Mouse (Mus musculus): ENCODE measurements around the gene Wdhd1. TPM values are rescaled to one million over a fixed set of nuclear protein-coding genes. Genes with fewer than 3 reads are reported as not detected.
"Not testable (repeated sequence)": the region's sequence is repeated elsewhere in the genome, so short reads cannot be mapped to it uniquely, and the experiment has no call there.

Gene Wdhd1
- total RNA-seq (2021), result 1 to 10 TPM; 4.8 to 5.6 TPM

DNA sequence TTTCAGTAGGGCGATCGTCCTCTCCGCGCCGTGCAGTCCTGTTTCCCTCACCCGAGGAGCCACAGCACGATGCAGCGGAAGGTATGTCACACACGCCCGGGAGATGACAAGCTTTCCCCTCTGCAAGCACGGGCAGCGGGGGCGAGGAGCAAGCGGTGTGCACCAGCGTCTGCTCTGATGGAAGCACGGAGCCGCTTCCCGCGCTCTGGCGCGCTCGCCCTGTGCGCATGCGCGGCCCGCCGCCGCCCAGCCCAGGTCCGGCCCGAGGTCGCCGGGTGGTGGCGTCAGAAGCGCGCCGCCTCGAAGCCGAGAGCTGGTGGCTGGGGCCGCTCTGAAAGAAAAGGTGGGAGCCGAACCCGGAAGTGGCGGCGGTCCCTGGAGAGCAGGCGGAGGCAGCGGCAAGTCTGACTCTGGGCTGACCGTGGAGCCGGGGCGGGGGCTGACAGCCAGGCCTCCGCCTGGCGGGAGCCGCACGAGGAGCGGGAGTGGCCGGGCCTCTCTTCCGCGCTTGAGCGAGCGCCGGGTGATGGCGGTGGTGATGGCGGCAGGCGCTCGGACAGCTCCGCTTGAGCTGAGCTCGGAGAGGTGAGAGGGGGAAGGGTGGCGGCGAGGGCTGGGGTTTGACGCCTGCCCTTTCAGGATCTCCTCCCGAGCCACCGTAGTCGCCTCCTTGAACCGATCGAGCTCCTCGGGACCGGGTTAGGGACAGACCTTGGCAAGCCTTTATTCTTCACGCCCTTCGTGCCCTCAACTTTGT is at the start of gene Wdhd1, which contains the start of gene Socs4:
TSS of gene Wdhd1 (minus strand) at position 221 of the 757 bp plus-strand sequence.
TSS of gene Socs4 (plus strand) at position 295 of the 757 bp plus-strand sequence.
- peak; percentile 94 to 96 for DNase-seq (ENCODE audit: low spot score in 2 of 2)
- intact Hi-C loops (cut with DNase I), result loop anchor here (2.0 to 5.0 kb wide), 2 partner anchors 22 to 115 kb away; partner anchors contain the start of gene Mapk1ip1l

DNA sequence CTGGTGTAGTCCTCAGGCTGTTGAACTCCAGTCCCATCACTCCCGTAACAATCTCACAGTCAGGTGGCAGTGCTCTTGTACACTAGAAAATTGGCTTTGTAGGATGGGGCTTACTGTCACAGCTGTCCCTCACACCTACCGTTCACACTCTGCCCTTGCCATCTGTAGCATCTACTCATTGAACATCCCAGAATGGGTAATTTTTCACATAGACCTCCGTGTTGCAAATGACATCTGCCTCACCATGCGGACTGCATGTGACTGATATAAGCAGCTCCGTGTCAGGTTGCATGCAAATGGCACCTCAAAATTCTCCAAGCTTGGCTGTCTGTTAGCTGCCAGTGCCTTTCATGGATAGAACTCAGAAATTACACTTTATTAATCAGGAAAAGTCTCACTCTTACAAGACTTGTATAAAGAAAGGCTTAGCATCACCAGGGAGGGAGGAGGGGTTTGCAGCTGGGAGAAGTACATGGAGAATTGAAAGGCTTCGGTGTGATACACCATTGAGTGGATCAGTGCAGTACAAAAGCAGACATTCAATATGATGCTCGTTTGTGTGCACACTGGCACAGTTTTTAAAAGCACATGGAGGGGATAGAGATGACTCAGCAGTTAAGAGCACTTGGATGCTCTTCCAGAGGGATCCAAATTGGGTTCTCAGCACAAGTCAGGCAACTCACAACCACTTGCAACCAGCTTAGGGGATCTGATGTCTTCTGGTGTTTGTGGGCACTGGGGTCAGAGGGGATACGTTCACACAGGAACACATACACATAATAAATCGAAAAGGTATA is 49.5 kb upstream of the Wdhd1 start:
- DNase-seq (ENCODE audit: low spot score in 2 of 2), result peak in 1 of 2 experiments; percentile 28
- intact Hi-C loops (cut with DNase I), result no loop called here

DNA sequence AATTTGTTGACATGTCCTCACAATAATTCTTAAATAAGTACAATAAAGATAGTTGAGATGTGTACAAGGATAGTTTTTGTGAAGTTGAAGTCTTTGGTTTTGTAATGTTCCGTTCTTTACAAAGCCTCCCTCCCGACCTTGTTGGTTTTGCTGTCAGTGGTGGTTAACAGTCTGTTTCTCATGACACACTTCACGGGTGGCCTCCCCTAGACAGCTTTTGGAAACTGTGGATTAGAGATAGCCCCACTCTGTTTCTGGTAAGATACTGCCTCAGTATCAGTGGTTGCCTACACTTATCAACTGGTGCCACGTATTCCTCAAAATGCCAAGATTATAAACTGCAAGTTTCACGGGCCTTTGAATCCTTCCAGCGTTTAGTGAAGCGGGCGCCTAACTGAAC is 44.9 kb upstream of the Wdhd1 start:
- DNase-seq (ENCODE audit: low spot score in 2 of 2); intact Hi-C loops (cut with DNase I): not testable (repeated sequence)

DNA sequence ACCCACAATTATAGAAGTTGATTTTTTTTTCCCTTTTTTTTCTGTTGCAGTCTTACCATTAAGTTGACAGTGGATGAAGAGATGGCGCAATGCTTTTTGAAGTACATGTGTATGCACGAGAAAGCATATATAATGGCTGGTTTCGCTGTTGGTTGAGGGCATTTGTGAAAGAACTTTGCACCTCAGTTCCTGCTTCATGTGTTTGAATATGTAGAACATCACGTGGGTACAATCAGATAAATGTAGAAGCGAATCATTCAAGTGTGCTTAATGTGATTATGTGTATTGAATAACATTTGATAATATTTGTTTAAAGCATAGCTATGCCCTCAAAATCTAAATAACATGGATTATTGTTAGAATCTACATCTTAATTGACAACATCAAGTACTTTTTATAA is 42.7 kb upstream of the Wdhd1 start:
- intact Hi-C loops (cut with DNase I), result no loop called here
- DNase-seq (ENCODE audit: low spot score in 2 of 2), result no peak

DNA sequence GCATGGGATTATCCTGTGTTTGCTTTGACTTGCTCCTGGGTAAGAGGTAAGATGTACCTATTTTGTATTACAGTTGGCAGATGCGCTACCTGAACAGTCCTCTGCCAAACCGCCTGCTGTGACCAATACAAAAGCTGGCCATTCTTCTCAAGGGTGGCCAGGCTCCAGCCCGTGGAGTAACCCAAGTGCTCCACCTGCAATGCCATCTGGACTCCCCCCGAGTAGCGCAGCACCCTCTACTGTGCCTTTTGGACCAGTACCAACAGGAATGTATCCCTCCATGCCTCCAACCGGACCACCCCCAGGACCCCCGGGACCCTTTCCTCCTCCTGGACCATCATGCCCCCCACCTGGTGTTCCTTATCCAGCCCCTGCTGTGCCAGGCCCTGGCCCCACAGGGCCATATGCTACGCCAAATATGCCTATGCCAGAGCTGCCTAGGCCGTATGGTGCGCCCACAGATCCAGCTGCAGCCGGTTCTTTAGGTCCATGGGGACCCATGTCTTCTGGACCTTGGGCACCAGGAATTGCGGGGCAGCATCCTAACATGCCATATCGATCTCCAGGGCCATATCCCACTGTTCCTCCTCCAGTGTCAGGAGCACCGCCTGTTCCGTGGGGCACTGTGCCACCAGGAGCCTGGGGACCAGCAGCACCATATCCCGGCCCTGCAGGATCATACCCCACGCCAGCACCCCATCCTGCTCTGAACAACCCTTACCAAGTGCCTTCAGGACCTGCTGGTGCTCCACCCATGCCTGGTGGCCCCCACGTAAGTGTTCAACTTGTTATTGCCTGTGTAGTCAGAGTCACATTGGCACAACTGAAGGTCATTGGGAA is 33.9 kb upstream of the Wdhd1 start:
- no peak for DNase-seq (ENCODE audit: low spot score in 2 of 2)
- intact Hi-C loops (cut with DNase I), result no loop called here

DNA sequence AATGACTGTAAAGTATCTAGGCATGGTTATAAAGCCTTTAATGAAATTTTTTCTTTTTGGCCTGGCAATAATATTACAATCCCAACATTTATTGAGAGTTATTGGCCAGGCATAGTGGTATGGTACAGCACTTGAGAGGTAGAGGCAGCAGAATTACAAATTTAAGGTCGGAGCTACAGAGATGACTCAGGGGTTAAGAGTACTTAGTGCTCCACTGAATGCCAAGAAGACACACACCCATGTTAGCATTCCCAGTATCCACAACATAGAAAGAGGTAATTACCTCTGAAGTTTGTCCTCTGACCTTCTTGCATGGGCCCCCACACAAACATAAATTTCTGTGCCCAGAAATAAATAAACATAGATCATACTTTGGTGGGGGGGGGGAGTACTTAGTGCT is 32.4 kb upstream of the Wdhd1 start:
- DNase-seq (ENCODE audit: low spot score in 2 of 2), result no peak
- intact Hi-C loops (cut with DNase I), result no loop called here

DNA sequence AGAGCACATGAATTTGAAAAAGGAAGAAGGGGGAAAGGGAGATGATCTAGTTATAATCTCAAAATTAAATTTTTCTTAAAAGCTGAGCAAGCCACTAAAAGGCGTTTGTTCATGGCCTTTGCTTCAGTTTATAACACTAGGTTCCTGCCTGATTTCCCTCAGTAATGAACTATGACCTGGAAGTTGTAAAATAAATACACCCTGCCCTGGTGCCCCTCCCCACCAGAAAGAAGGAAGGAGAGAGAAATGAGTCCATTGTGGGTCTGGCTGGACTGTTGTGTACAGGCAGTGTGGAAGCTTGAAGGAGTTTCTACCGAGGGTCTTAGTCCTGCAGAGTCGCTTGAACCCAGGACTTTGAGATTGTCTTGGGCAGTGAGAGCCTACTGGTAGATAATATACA is 31.0 kb upstream of the Wdhd1 start:
- intact Hi-C loops (cut with DNase I), result no loop called here
- no peak for DNase-seq (ENCODE audit: low spot score in 2 of 2)

DNA sequence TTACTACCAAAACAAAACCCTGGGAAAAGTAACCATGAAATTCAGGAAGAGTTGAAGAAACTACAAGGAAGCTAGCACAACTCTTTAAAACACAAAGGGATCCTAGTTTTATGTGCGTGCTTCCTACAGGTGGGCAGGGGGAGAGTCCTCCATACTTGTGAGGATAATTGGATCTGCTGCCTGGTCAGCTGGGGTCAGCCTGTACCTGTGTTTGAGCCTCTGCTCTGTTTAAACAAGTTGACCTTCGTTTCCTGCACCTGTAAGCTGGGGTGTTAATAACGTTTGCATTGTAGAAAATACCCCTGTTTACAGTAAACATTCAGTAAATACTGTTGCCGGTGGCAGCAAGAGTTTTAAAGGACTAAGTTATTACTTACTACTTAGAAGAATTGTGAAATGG is 29.3 kb upstream of the Wdhd1 start:
- intact Hi-C loops (cut with DNase I), result no loop called here
- no peak for DNase-seq (ENCODE audit: low spot score in 2 of 2)

DNA sequence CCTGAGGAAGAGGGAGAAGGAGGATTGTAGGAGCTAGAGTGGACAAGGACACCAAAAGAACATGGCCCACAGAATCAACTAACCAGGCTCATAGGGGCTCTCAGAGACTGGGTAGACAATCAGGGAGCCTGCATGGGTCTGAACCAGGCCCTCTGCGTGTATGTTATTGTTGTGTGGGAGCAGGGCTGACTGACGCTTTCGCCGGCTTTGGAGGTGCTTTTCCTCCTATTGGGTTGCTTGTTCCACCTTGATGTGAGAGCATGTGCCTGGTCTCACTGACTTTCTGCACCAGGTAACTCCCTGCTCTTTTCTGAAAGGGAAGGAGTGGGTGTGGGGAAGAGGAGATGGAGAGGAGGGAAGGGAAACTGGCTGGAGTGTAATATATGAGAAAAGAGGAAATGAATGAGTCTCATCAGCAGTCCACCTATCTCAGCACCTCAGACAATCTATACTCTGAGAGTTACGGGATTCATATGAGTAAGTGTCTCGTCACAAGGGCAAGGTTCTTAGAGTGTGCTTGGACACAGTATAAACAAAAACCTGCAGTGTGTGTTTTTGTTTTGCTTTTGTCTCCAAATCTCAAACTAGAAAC is 28.3 kb upstream of the Wdhd1 start:
- intact Hi-C loops (cut with DNase I), result no loop called here
- no peak for DNase-seq (ENCODE audit: low spot score in 2 of 2)

DNA sequence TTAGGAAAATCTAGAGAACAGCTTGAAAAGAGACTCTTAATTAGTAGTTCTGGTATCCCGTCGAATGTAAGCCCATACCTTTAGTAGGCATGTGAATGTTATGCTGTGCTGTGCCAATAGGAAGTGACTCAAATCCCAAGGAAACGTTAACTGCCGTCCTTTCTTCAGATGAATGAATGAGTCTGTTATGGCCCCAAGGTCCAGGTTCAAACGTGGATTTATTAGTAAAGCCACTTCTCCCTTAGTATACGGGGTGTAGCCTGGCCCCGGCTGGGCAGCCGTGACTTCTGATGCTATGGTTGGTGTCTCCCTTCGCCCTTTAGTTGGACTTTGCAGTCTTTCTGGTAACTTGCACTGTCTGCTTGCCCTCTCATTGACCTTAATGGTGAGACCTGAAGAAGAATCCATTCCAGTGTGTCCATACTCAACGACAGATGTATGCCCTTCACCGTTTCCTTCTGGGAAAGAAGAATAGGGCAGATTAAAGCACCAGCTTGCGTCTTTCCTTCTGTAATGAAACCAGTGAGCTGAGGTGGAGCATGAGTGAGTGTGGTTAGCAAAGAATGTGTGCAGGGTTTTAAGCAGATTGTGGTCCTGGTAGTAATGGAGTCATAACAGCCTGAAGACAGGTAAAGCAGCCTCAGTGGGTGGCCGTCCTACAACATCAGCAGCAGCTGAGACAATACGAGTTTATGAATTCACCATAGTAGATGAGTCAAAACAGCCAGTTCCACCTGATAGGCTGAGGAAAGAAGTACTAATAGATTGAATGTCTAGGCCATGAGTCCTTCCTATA is 26.4 kb upstream of the Wdhd1 start:
- intact Hi-C loops (cut with DNase I), result no loop called here
- no peak for DNase-seq (ENCODE audit: low spot score in 2 of 2)

DNA sequence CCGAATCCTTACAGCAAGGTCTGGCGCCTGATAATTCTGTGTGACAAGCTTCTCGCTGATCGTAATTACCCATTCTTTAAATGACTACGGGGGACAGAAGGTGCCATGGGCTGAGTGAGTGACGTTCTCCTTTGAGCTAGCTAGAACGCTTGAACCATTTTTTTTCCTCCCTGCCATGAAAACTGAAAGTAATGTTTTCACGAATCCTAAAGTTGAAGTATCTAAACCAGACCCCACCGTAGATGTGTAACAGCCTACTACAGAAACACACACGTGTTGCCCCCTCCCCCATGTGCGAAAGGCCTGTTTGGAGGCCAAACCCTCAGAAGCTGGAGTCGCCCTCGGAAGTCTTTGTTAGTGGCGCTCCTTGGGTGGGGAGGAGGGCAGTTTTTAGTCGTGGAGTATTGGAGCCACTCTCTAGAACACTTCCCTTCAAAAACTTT is 22.2 kb upstream of the Wdhd1 start:
- intact Hi-C loops (cut with DNase I), result loop anchor here (2.0 kb wide), 1 partner anchor 22 kb away; the partner anchor contains the start of genes Socs4 and Wdhd1
- DNase-seq (ENCODE audit: low spot score in 2 of 2), result peak in 1 of 2 experiments; percentile 13

DNA sequence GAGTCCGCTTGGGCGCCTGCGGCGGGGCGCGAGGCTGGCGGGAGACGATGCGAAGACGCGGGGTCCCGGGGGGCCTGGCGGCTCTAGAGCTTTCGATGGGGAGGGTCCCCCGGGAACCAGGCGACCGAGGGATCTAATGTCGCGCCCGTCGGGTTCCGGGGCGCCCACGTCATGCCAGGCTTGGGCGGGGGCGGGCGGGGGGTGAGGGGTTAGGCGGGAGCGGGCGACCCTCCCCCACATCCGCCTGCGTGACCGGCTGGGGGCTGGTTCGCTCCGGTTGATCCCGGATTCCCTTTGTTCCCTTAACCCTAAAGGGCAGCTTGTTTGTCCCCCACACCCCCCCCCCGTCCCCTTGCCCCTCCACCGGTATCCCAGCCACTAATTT is 21.7 kb upstream of the Wdhd1 start:
- intact Hi-C loops (cut with DNase I), result loop anchor here (2.0 kb wide), 1 partner anchor 22 kb away; the partner anchor contains the start of genes Socs4 and Wdhd1

DNA sequence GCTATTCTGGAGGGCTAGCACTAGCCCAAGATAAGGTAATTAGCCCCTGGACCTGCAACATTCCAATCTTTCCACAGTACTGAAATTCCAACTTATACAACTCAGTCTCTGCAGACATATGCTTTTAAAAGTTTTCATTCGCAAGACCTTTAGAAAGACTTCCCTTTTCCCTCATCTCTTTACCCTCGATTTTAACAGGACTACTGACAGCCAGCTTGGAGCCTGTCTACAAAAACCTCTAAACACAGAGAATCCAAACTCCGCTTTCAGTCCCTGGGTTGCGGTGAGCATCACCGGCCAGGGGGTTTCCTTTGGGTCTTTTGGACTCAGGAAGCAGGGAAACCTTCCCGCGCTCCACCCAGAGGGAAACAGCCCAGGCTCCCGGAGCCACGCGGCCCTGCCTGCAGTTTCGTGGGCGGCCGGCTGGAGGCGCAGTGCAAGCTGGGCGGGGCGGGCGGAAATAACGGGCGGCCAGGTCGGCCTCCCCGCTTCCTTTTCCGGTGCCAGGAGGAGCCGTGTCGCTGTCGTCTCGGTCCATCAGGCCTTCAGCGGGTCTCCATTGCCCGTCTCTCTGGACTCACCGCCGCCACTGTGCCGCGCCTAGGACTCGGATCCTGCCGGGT is 21.2 kb upstream of the Wdhd1 start, which contains the start of gene Mapk1ip1l:
TSS of gene Mapk1ip1l (plus strand) at position 482 of the 623 bp plus-strand sequence.
- intact Hi-C loops (cut with DNase I), result loop anchor here (2.0 kb wide), 1 partner anchor 21 kb away; the partner anchor contains the start of genes Socs4 and Wdhd1

More for the DNA sequence above, 21.7 kb upstream of the Wdhd1 start:
- DNase-seq (ENCODE audit: low spot score in 2 of 2), result peak in 1 of 2 experiments; percentile 9

DNA sequence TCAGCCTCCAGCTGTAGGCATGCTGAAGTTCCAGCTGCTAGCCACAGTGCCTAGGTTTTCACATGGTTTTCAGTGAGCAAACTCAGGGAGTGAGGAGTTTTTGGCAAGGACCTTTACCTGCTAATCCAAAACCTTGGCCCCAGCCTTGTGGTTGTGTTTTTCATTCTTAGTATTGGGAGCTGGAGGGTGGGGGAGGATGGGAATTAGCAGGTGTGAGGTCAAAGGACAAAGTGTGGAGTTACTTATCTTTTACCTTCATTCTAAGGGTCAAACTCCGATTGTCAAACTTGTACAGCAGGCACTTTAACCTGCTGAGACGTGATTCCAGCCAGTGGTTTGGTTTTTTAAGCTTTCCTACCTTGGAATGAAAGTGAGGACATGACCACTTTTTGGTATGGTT is 19.6 kb upstream of the Wdhd1 start:
- intact Hi-C loops (cut with DNase I), result no loop called here
- DNase-seq (ENCODE audit: low spot score in 2 of 2), result no peak

More for the DNA sequence above, 21.2 kb upstream of the Wdhd1 start, which contains the start of gene Mapk1ip1l:
- peak; percentile 90 for DNase-seq (ENCODE audit: low spot score in 2 of 2)

DNA sequence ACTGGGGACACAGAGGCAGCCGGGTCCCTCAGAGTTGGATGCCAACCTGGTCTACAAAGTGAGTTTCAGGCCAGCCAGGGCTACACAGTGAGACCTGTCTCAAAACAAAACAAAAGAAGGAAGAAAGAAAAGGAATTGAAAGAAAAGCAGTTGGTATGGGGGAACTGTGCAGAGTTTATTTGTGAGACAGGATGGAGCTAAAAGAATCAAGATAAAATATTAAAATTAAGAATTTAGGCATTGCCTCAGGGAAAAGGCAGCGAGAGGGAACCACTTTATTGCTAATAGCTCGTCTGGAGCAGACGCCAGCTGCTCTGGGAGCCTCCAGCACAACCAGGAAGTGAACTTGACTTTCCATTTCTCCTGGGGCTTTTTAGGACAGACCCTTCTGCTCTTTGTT is 17.5 kb upstream of the Wdhd1 start:
- no peak for DNase-seq (ENCODE audit: low spot score in 2 of 2)
- intact Hi-C loops (cut with DNase I), result no loop called here

DNA sequence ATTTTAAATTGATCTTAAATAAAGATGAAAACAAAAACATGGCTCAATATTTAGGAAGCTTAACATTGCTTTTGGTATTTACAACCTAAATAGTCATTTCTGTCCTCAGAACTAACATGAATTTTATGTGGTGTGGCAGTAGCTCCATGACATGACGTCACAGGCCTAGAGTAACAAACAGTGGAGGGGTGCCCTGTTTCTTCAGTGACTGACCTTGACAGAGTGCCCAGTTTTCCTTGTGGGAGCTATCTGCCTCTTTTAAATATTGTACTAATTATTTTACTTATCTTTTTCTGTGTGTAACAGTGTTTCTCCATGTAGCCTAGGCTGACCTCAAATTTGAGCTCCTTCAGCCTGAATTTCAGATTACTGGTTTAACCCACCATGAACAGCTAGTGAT is 15.1 kb upstream of the Wdhd1 start:
- intact Hi-C loops (cut with DNase I), result no loop called here
- no peak for DNase-seq (ENCODE audit: low spot score in 2 of 2)

DNA sequence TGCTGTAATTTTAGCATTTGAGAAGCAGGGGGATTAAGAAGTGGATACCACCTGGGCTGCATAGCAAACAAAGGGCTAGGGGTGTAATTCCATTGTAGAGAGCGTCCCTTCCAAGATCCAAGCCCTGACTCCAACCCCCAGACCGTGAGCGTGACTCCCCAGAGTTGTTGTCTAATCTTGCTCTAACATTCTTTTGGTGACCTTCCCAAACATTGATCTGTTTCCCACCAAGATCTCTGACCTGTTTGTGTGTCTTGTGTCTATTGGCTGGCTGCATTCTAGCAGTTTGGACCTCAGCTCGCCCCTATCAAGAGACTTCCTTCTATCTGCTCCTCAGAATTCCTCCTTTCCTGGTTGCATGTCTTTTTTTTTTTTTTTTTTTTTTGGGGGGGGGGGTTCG is 10.4 kb upstream of the Wdhd1 start:
- DNase-seq (ENCODE audit: low spot score in 2 of 2), result no peak
- intact Hi-C loops (cut with DNase I), result no loop called here

DNA sequence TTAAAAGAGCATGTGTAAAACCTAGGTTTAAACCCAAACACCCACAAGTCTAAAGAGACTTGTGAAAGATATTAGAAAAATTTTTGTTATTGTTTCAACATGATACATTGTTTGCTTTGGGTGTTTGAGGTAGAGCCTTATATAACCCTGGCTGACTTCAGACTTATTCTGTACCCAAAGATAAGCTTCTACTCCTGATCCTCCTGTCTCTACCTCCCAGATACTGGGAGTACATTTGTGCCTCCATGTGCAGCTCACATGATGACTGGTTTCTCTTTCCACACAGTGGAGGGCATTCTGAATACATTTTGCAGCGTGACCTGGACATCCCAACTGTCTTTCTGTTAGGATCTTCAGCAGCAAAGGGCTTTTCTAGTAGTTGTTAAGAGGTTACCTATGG is 9.6 kb upstream of the Wdhd1 start:
- no peak for DNase-seq (ENCODE audit: low spot score in 2 of 2)
- intact Hi-C loops (cut with DNase I), result no loop called here

Measured in left cerebral cortex, postnatal 25 days (tissue).